Comparison of ENCODE assay signal across 9 mouse cellular contexts in genomic region chr7:34719599-34719998, GRCm38 (mm10).
A peak's percentile ranks its signal among the peaks of the same experiment; 100 is the strongest.
DNase-seq lines count a peak whose midpoint lies in the region; ATAC-seq and TF ChIP-seq lines count a peak whose summit lies in the region.
"Had no signal": no experiment of that assay in that cellular context is flagged by ENCODE, and none has a peak within 500 bp of the region (broad histone marks: within the 10 kb centered on the region; RNA-seq: fewer than 3 reads in every experiment).

No protein-coding gene starts in this region.

- no peak overlapping the region for H3K9ac ChIP-seq in heart, embryonic 12.5 days
- no peak overlapping the region for H3K9ac ChIP-seq in CH12.LX (ENCODE audit: insufficient read depth, low read depth)
- H3K9ac ChIP-seq: limb, embryonic 13.5 days had no signal

- no peak overlapping the region for H3K27ac ChIP-seq in heart, embryonic 12.5 days (ENCODE audit: poor library complexity, severe bottlenecking)
- no peak overlapping the region for H3K27ac ChIP-seq in CH12.LX (ENCODE audit: insufficient read depth, low read depth)
- H3K27ac ChIP-seq: limb, embryonic 13.5 days had no signal

- H3K4me2 ChIP-seq in heart, embryonic 12.5 days = no peak overlapping the region
- H3K4me2 ChIP-seq in CH12.LX (ENCODE audit: insufficient read depth, low read depth, poor library complexity, severe bottlenecking) = no peak overlapping the region
- H3K4me2 ChIP-seq: limb, embryonic 13.5 days had no signal

- peaks cover 30% of the 10 kb centered on the region for H3K4me1 ChIP-seq in heart, embryonic 12.5 days (replicated peaks)
- no peaks in the 10 kb centered on the region for H3K4me1 ChIP-seq in CH12.LX (ENCODE audit: control insufficient read depth in 1 of 2, insufficient read depth in 2 of 2)

- ATAC-seq in heart, embryonic 12.5 days (ENCODE audit: insufficient number of reproducible peaks, low FRiP score) = no peak

- peak; percentile 49 to 71 for DNase-seq in heart, adult 18-20 months
- DNase-seq in CH12.LX (ENCODE audit: extremely low read depth) = peak; percentile 70
- DNase-seq in c-Kit-positive CD71-negative TER-119-negative erythroid progenitor cells, embryonic 14.5 days (ENCODE audit: low read depth) = peak; percentile 25
- DNase-seq in frontal cortex, postnatal 36 days (ENCODE audit: low spot score in 2 of 2) = peak; percentile 39 to 61
- peak; percentile 69 to 89 for DNase-seq in kidney, postnatal 36 days
- DNase-seq in lung, postnatal 25 days (ENCODE audit: low spot score) = peak; percentile 48
- peak; percentile 12 for DNase-seq in thymus, postnatal 25 days

- H3K27me3 ChIP-seq in heart, embryonic 12.5 days (replicated peaks) = peaks cover 18% of the 10 kb centered on the region
- peaks cover 26% of the 10 kb centered on the region for H3K27me3 ChIP-seq in CH12.LX (replicated peaks)

- peak; percentile 62 to 91 for TF ChIP-seq CTCF in CH12.LX (conservative IDR thresholded peaks at IDR 0.05 in 1 of 2, IDR thresholded peaks at IDR 0.05 in 1 of 2; ENCODE audit: low read depth in 2 of 2, low read length in 2 of 2)

- dilution Hi-C loops in CH12.LX (cut with MboI; ENCODE audit: extremely low pct_ligation_motif_present, extremely low pct_unique_long_range_greater_than_20kb, low sequenced_read_pairs) = no loop called here

- H3K36me3 ChIP-seq in heart, embryonic 12.5 days = no peaks in the 10 kb centered on the region
- no peaks in the 10 kb centered on the region for H3K36me3 ChIP-seq in CH12.LX (replicated peaks in 1 of 2; ENCODE audit: control insufficient read depth in 1 of 2, insufficient read depth in 1 of 2, low read length in 1 of 2)
- H3K36me3 ChIP-seq: limb, embryonic 13.5 days had no signal

- TF ChIP-seq POLR2A in CH12.LX (IDR thresholded peaks at IDR 0.05; ENCODE audit: low read depth, low read length) = no peak

- H3K79me2 ChIP-seq in CH12.LX (replicated peaks; ENCODE audit: control insufficient read depth, extremely low read depth, insufficient read depth, poor library complexity, severe bottlenecking) = no peaks in the 10 kb centered on the region

- H3K4me3 ChIP-seq in heart, embryonic 12.5 days = no peak overlapping the region
- H3K4me3 ChIP-seq in CH12.LX (replicated peaks in 1 of 3; ENCODE audit: low read depth in 2 of 3, low read length in 2 of 3, poor library complexity in 1 of 3) = no peak overlapping the region
- H3K4me3 ChIP-seq: limb, embryonic 13.5 days had no signal

- 31% methylated on average over 5 of the region's 5 CpGs for WGBS in heart, embryonic 12.5 days

- no peak for TF ChIP-seq EP300 in CH12.LX (IDR thresholded peaks at IDR 0.05; ENCODE audit: low read length)

- no peaks in the 10 kb centered on the region for H3K9me3 ChIP-seq in heart, embryonic 12.5 days (replicated peaks)
- no peaks in the 10 kb centered on the region for H3K9me3 ChIP-seq in CH12.LX (replicated peaks; ENCODE audit: low read length)
- H3K9me3 ChIP-seq: limb, embryonic 13.5 days had no signal

- TF ChIP-seq RAD21 in CH12.LX (IDR thresholded peaks at IDR 0.05; ENCODE audit: low read depth, low read length) = peak; percentile 82

- in situ Hi-C loops in CH12.LX (cut with MboI; ENCODE audit: low pct_ligation_motif_present, low pct_unique_long_range_greater_than_20kb, low sequenced_read_pairs) = no loop called here

TF ChIP-seq in CH12.LX, 34 proteins besides CTCF, POLR2A, EP300 and RAD21:
- TF ChIP-seq SMC3 (IDR thresholded peaks at IDR 0.05; ENCODE audit: low read depth, low read length) (peak; percentile 77), ZNF384 (IDR thresholded peaks at IDR 0.05; ENCODE audit: low read depth, low read length) (no peak)

Comparison
In these comparisons a context has a peak if more than half of its experiments do, and no peak if none do; other contexts are left out.
1. DNase-seq: peak in every context shown above with its lines; median percentile 79 in kidney, postnatal 36 days; 70 in CH12.LX; 60 in heart, adult 18-20 months; 50 in frontal cortex, postnatal 36 days; 48 in lung, postnatal 25 days; 25 in c-Kit-positive CD71-negative TER-119-negative erythroid progenitor cells, embryonic 14.5 days; 12 in thymus, postnatal 25 days.